Mouse (Mus musculus) spleen, postnatal 4 days (tissue): ENCODE results near the gene Slc24a3.
A peak's percentile ranks its signal among the peaks of the same experiment; 100 is the strongest.

Source experiments
- DNase-seq, 2 experiments: peaks; one replicate each; pipeline ENCODE4 v3.0.0; 2022; ENCODE audit warnings: low spot score in 2 of 2

The Slc24a3 gene

GRCm38 (mm10) chr2:145167664-145168360, at the start of gene Slc24a3:
Gene Slc24a3 (plus strand): TSS chr2:145167754.
- peak; percentile 55 to 79 for DNase-seq

- DNase-seq, result no peak
Observed at GRCm38 (mm10) chr2:145117762-145118161, 49.8 kb upstream of the Slc24a3 start.

- DNase-seq, result peak in 1 of 2 experiments; percentile 32
Observed at GRCm38 (mm10) chr2:145127747-145128146, 39.8 kb upstream of the Slc24a3 start.

- no peak for DNase-seq
Observed at GRCm38 (mm10) chr2:145136625-145137291, 30.8 kb upstream of the Slc24a3 start.

- DNase-seq, result peak in 1 of 2 experiments; percentile 5
Observed at GRCm38 (mm10) chr2:145150407-145150806, 17.1 kb upstream of the Slc24a3 start.

- DNase-seq, result peak in 1 of 2 experiments; percentile 31
Observed at GRCm38 (mm10) chr2:145150821-145151220, 16.7 kb upstream of the Slc24a3 start.

- DNase-seq, result no peak
Observed at GRCm38 (mm10) chr2:145152281-145152680, 15.3 kb upstream of the Slc24a3 start.

GRCm38 (mm10) chr2:145158972-145159371, 8.6 kb upstream of the Slc24a3 start:
- DNase-seq, result no peak

- DNase-seq, result peak; percentile 56 to 85
Observed at GRCm38 (mm10) chr2:145161046-145161700, 6.4 kb upstream of the Slc24a3 start.

- DNase-seq, result no peak
Observed at GRCm38 (mm10) chr2:145164086-145164485, 3.5 kb upstream of the Slc24a3 start.

GRCm38 (mm10) chr2:145164562-145164961, 3.0 kb upstream of the Slc24a3 start:
- no peak for DNase-seq

GRCm38 (mm10) chr2:145165076-145165475, 2.5 kb upstream of the Slc24a3 start:
- DNase-seq, result no peak

GRCm38 (mm10) chr2:145165854-145166253, 1.7 kb upstream of the Slc24a3 start:
- no peak for DNase-seq

GRCm38 (mm10) chr2:145167051-145167663, 397 bp upstream of the Slc24a3 start:
- peak; percentile 31 to 72 for DNase-seq

- no peak for DNase-seq
Observed at GRCm38 (mm10) chr2:145168405-145168971, 934 bp downstream of the Slc24a3 start.

GRCm38 (mm10) chr2:145172978-145173655, 5.6 kb downstream of the Slc24a3 start:
- no peak for DNase-seq

GRCm38 (mm10) chr2:145175036-145175435, 7.5 kb downstream of the Slc24a3 start:
- no peak for DNase-seq

- no peak for DNase-seq
Observed at GRCm38 (mm10) chr2:145182410-145182809, 14.9 kb downstream of the Slc24a3 start.

GRCm38 (mm10) chr2:145188828-145189227, 21.3 kb downstream of the Slc24a3 start:
- DNase-seq, result no peak

- DNase-seq, result no peak
Observed at GRCm38 (mm10) chr2:145196043-145196442, 28.5 kb downstream of the Slc24a3 start.

GRCm38 (mm10) chr2:145196501-145197042, 29.0 kb downstream of the Slc24a3 start:
- no peak for DNase-seq
